Mouse (Mus musculus) 3T3-L1 (cell line): ENCODE measurements around the gene Mrpl36.

ENCODE experiments used
- DNase-seq: peaks from one replicate; pipeline ENCODE4 v3.0.0-alpha.2; 2015; ENCODE audit warnings: low read depth, low spot score

Gene Mrpl36

DNA sequence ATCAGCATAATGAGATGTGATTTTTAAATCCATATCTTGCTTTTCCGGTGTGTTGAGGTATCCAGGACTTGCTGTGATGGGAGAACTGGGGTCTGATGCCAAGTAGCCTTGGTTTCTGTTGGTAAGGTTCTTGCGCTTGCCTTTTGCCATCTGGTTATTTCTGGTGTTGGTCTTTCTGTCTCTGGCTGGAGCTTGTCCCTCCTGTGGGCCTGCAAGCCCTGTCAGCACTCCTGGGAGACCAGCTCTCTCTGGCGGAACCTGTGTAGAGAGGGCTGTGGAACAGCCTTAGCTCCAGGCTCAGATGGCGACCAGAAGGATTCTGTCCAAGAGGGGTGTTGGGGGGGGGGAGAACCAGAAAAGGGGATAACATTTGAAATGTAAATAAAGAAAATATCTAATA is 18.4 kb downstream of the Mrpl36 start:
- no peak for DNase-seq

DNA sequence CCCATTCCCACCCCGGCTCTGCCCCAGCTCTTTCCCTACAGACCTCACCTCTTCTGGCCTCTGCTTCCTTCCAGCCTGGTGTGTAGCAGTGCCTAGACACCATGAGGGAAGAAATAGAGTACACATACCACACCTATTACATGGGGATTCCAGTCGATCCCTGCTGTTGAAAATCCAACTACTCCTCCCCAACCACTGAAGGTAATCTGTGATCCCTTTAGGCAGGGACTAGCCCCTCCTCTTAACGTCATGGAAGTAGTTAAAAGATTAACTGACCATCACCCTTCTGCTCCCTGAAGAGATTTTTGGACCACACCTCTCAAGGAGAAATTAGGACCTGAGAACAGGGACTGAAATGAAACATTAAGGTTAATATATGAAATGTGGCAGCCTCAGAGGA is 18.9 kb downstream of the Mrpl36 start:
- no peak for DNase-seq

DNA sequence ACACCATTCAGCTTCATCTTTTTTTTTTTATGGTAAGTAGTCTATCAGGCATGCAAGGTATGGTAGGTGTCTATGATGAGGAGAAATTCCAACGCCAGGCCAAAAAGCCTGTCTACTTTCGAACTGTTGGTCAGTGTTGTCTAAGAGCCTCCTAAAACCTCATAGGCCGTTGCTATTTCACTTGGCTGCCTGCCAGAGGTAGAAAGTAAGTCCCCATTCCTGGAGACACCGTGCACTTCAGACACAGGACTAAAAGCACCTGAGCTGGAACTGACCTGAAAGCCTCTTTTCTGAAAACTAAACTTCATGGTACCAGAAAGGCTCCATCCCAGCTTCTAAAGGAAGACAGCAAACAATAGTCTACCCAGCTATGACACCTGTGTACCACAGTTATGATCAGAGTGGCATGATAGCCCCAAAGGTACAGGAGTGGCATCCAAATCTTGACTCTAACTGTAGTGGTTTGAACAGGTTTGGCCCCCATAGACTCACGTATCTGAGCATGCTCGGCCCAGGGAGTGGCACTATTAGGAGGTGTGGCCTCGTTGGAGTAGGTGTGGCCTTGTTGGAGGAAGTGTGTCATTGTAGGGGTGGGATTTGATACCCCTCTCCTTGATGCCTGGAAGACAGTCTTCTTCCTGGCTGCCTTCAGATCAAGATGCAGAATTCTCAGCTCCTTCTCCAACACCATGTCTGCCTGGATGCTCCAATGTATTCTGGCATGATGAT is 19.8 kb downstream of the Mrpl36 start:
- no peak for DNase-seq

DNA sequence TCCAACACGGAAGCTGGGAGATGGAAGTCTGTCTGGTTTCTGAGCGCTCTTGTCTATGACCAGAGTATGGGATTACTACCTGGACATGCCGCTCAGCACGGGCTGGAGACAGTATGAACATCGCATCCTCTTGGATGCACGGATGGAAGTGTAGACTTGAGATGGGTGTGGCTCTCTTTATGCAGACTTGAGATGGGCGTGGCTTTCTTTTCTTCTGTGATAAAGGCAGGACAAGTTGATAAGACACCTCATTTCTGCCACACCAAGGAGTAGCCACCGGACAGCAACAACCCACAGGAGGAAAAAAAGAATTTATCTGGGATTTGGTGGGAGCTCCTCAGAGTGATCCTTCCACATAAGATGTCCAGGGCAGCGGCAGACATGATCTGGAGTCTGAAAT is 22.4 kb downstream of the Mrpl36 start:
- no peak for DNase-seq

DNA sequence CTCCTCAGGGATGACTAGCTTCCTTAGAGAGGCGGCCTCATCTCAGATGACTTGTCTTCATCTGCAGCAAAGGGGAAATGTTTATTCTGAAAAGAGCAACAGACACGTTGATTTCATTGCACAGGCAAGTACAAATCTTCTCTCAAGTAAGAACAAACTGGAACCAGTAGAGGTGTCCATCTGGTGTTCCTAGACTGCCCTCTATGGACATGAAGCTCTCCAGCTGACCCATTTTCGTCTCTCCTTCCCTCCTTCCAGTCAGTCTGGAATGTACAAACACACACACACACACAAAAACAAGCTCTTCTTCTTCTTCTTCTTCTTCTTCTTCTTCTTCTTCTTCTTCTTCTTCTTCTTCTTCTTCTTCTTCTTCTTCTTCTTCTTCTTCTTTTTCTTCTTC is 23.6 kb downstream of the Mrpl36 start:
- DNase-seq: no peak

DNA sequence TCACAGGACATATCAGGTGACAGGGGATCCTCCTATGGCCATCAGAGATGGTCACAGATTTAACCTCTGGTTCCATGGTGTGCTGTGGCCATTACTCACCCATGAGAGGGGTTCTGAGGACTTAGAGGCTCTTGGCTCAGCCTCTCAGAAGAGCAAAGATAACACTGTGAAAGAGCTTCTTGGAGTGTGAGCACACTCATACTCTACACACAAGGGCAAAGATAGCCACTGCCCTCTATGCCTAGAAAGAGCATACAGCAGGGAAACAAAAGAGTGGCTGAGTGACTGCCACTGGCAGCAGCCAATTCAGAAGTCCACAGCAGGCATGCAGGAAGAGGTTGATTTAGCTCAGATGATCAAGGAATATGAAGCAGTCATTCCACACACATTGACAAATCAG is 24.2 kb downstream of the Mrpl36 start:
- DNase-seq: no peak

DNA sequence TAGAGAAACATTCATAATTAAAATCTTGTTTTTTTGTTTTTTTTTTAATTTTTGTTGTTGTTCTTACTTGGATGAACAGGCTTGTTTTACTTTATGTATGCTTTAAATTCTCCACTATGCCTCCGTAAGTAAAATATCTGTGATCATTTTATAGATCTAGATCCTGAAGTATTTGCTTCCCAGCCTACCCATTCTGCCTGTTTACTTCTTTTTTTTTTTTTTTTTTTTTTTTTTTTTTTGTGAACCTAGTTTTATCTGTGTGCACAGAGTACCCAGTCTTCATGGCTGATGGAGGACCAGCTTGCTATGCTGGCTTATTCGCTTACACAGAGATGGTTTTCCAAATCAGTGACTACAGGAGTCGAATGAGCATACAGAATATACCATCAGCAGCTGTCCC is 28.8 kb downstream of the Mrpl36 start:
- no peak for DNase-seq

DNA sequence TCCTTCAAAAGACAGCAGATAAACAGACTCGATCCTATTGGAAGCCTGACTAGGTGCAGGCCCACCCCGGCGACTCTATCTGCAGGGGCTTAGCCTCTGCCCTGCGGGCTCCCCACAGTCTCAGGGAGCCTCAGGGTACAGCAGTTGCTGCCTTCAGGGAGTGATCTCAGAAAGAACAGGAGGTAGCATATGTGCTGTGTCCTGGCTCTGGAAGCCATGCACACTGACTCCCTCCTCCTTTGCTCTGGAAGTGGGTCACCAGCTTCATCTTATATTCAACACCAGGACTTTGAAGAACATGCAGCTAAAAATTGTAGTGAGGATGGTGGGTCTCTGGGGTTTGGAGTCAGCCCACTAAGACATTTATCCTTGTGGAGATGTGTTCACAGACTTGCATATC is 45.1 kb downstream of the Mrpl36 start:
- DNase-seq: no peak

DNA sequence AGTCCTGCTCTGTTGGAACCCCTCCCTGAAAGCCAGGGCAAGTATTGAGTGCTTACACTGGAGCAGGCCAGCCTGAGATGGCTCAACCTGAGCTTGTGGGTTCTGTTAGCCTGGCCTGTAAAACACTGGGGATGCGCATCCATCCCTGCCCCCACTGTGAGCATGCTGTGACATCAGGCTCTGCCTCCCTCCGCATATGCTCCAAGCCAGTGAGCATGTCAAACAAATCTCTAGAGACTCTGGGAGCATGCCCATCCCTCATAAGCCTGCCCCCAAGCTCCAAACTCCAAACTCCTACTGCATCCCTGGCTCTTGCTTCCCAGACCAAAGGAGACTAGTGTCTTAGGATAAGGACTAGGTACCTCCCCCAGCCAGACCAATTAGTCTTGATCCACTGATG is 46.3 kb downstream of the Mrpl36 start:
- no peak for DNase-seq

DNA sequence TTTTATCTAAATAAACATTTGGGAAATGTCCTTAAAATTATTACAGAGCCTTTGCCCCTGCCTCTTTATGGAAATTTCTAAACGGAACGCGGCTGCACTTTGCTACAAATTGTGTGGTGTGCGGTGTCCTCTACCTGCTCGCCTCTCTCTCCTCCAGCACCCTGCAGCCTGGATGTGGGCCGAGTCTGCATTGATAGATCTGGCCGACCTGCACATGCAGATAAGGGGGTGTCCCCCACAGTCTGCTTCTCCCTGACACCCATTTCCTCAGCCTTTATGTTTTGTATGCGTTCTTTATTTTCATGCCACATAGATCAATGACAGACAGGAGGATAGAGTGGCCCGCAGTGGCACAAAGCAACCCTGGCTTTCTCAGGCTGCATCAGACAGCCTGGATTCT is 49.3 kb downstream of the Mrpl36 start:
- no peak for DNase-seq
